ENCODE assay signal across 31 mouse cellular contexts in genomic region chr15:20944000-20944399, GRCm38 (mm10).
DNase-seq lines count a peak whose midpoint lies in the region; ATAC-seq and TF ChIP-seq lines count a peak whose summit lies in the region.
"Had no signal": no experiment of that assay in that cellular context is flagged by ENCODE, and none has a peak within 500 bp of the region (broad histone marks: within the 10 kb centered on the region; RNA-seq: fewer than 3 reads in every experiment).

No protein-coding gene starts in this region.

- no peak for TF ChIP-seq CTCF in hindbrain, postnatal 0 days (IDR thresholded peaks at IDR 0.05; ENCODE audit: low read depth)

- H3K9me3 ChIP-seq in forebrain, embryonic 14.5 days (replicated peaks; ENCODE audit: control insufficient read depth, low read length), result no peaks in the 10 kb centered on the region
- H3K9me3 ChIP-seq in forebrain, embryonic 13.5 days (replicated peaks), result no peaks in the 10 kb centered on the region
- H3K9me3 ChIP-seq in hindbrain, postnatal 0 days (ENCODE audit: low read length), result no peaks in the 10 kb centered on the region
- H3K9me3 ChIP-seq in hindbrain, embryonic 13.5 days, result no peaks in the 10 kb centered on the region
- H3K9me3 ChIP-seq: embryonic facial prominence, embryonic 10.5 days; embryonic facial prominence, embryonic 13.5 days; forebrain, embryonic 12.5 days; G1E; heart, embryonic 10.5 days; heart, embryonic 13.5 days; hindbrain, embryonic 12.5 days had no signal

- H3K4me2 ChIP-seq in forebrain, embryonic 14.5 days (ENCODE audit: low read length), result no peak overlapping the region
- H3K4me2 ChIP-seq in forebrain, embryonic 13.5 days, result no peak overlapping the region
- no peak overlapping the region for H3K4me2 ChIP-seq in hindbrain, postnatal 0 days (ENCODE audit: low read depth, low read length)
- no peak overlapping the region for H3K4me2 ChIP-seq in hindbrain, embryonic 13.5 days
- H3K4me2 ChIP-seq: embryonic facial prominence, embryonic 13.5 days; forebrain, embryonic 12.5 days; heart, embryonic 13.5 days; hindbrain, embryonic 12.5 days had no signal

- H3K4me3 ChIP-seq in forebrain, embryonic 14.5 days (ENCODE audit: low read depth, low read length), result no peak overlapping the region
- H3K4me3 ChIP-seq in forebrain, embryonic 13.5 days, result no peak overlapping the region
- H3K4me3 ChIP-seq in hindbrain, postnatal 0 days (ENCODE audit: low read length), result no peak overlapping the region
- no peak overlapping the region for H3K4me3 ChIP-seq in hindbrain, embryonic 13.5 days
- H3K4me3 ChIP-seq: embryonic facial prominence, embryonic 10.5 days; embryonic facial prominence, embryonic 13.5 days; erythroblast, embryonic 14.5 days; forebrain, embryonic 12.5 days; heart, adult 2 months; heart, embryonic 10.5 days; heart, embryonic 13.5 days; hindbrain, embryonic 12.5 days had no signal

- H3K4me1 ChIP-seq in forebrain, embryonic 14.5 days (ENCODE audit: control insufficient read depth, insufficient read depth, low read length), result no peaks in the 10 kb centered on the region
- H3K4me1 ChIP-seq in forebrain, embryonic 13.5 days, result no peaks in the 10 kb centered on the region
- no peaks in the 10 kb centered on the region for H3K4me1 ChIP-seq in hindbrain, postnatal 0 days (ENCODE audit: insufficient read depth, low read length)
- no peaks in the 10 kb centered on the region for H3K4me1 ChIP-seq in hindbrain, embryonic 13.5 days (replicated peaks)
- H3K4me1 ChIP-seq: embryonic facial prominence, embryonic 10.5 days; embryonic facial prominence, embryonic 13.5 days; forebrain, embryonic 12.5 days; heart, embryonic 10.5 days; heart, embryonic 13.5 days; hindbrain, embryonic 12.5 days had no signal

- DNase-seq in forebrain, embryonic 14.5 days (ENCODE audit: low spot score), result peak; percentile 17
- peak; percentile 20 for DNase-seq in hindbrain, postnatal 0 days (ENCODE audit: low spot score)
- peak; percentile 4 for DNase-seq in right cerebral cortex, adult 18-20 months
- no peak for DNase-seq in right cerebral cortex, postnatal 25 days
- DNase-seq in layer of hippocampus, postnatal 14 days (ENCODE audit: low spot score in 2 of 2), result no peak
- DNase-seq: adrenal gland, adult 2 months; adrenal gland, postnatal 36 days; B cell, adult 2 months; cerebellum, adult 11-12 months; cerebellum, adult 8-10 months; cerebellum, postnatal 10 days; cerebellum, postnatal 36 days; embryo, embryonic 11 days; forebrain, postnatal 0 days; gastrocnemius, postnatal 10 days; gastrocnemius, postnatal 36 days; heart, adult 2 months; heart, postnatal 14 days; heart, postnatal 4 days had no signal

- H3K36me3 ChIP-seq in forebrain, embryonic 14.5 days (ENCODE audit: control insufficient read depth, insufficient read depth, low read length), result no peaks in the 10 kb centered on the region
- H3K36me3 ChIP-seq in forebrain, embryonic 13.5 days (ENCODE audit: poor library complexity, severe bottlenecking), result no peaks in the 10 kb centered on the region
- H3K36me3 ChIP-seq in hindbrain, postnatal 0 days (ENCODE audit: insufficient read depth, low read length), result no peaks in the 10 kb centered on the region
- no peaks in the 10 kb centered on the region for H3K36me3 ChIP-seq in hindbrain, embryonic 13.5 days
- H3K36me3 ChIP-seq: embryonic facial prominence, embryonic 10.5 days; embryonic facial prominence, embryonic 13.5 days; forebrain, embryonic 12.5 days; G1E; heart, embryonic 10.5 days; heart, embryonic 13.5 days; hindbrain, embryonic 12.5 days had no signal

- H3K9ac ChIP-seq in forebrain, embryonic 14.5 days (ENCODE audit: low read length), result no peak overlapping the region
- no peak overlapping the region for H3K9ac ChIP-seq in forebrain, embryonic 13.5 days
- no peak overlapping the region for H3K9ac ChIP-seq in hindbrain, postnatal 0 days (replicated peaks; ENCODE audit: low read length)
- no peak overlapping the region for H3K9ac ChIP-seq in hindbrain, embryonic 13.5 days
- H3K9ac ChIP-seq: embryonic facial prominence, embryonic 13.5 days; forebrain, embryonic 12.5 days; forebrain, postnatal 0 days; heart, embryonic 13.5 days; hindbrain, embryonic 12.5 days had no signal

- H3K27me3 ChIP-seq in forebrain, embryonic 14.5 days (replicated peaks; ENCODE audit: control insufficient read depth, insufficient read depth, low read length), result no peaks in the 10 kb centered on the region
- no peaks in the 10 kb centered on the region for H3K27me3 ChIP-seq in forebrain, embryonic 13.5 days
- no peaks in the 10 kb centered on the region for H3K27me3 ChIP-seq in hindbrain, postnatal 0 days (ENCODE audit: insufficient read depth, low read length)
- H3K27me3 ChIP-seq in hindbrain, embryonic 13.5 days, result no peaks in the 10 kb centered on the region
- H3K27me3 ChIP-seq: CH12.LX; embryonic facial prominence, embryonic 13.5 days; forebrain, embryonic 12.5 days; heart, embryonic 13.5 days; hindbrain, embryonic 12.5 days had no signal

- ATAC-seq in forebrain, embryonic 14.5 days, result no peak
- no peak for ATAC-seq in forebrain, embryonic 13.5 days
- ATAC-seq in hindbrain, postnatal 0 days, result no peak
- ATAC-seq in hindbrain, embryonic 13.5 days (ENCODE audit: low FRiP score), result no peak
- ATAC-seq: forebrain, postnatal 0 days; intestine, postnatal 0 days had no signal

- H3K27ac ChIP-seq in forebrain, embryonic 14.5 days (ENCODE audit: low read depth, low read length), result no peak overlapping the region
- H3K27ac ChIP-seq in forebrain, embryonic 13.5 days, result no peak overlapping the region
- H3K27ac ChIP-seq in hindbrain, postnatal 0 days, result no peak overlapping the region
- no peak overlapping the region for H3K27ac ChIP-seq in hindbrain, embryonic 13.5 days
- H3K27ac ChIP-seq: embryonic facial prominence, embryonic 10.5 days; embryonic facial prominence, embryonic 13.5 days; forebrain, embryonic 12.5 days; heart, adult 2 months; heart, embryonic 10.5 days; heart, embryonic 13.5 days; hindbrain, embryonic 12.5 days had no signal

Comparison
In these comparisons a context has a peak if more than half of its experiments do, and no peak if none do; other contexts are left out.
1. DNase-seq: peak in forebrain, embryonic 14.5 days (single experiment), hindbrain, postnatal 0 days (single experiment) and right cerebral cortex, adult 18-20 months (single experiment); none in right cerebral cortex, postnatal 25 days (single experiment) and layer of hippocampus, postnatal 14 days (0 of 2).